Mouse (Mus musculus): Measurements from ENCODE around the gene Mrpl49.
A peak's percentile ranks its signal among the peaks of the same experiment; 100 is the strongest.

Gene Mrpl49

DNA sequence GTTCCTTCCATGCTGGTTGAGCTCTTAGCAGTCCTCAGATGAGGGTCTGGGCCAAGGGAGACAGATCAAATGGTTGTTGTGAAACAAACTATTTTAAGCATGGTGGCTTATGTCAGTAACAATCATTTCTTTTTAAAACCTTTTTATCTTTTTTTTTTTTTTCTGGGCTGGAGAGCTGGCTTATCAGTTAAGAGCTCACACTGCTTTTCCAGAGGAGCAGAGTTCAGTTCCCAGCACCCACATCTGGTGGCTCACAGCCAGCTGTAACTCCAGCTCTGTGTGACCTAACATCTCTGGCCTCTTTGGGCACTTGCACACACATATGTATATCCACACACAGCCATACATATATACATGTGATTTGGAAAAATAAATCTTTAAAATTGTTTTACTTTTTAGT lies 19.9 kb downstream of the Mrpl49 start:
- no peak for DNase-seq (ENCODE audit: low read depth, low spot score)

GRCm38 (mm10) chr19:6035966-6036585 lies 21.5 kb downstream of the Mrpl49 start:
- DNase-seq (ENCODE audit: low read depth, low spot score): no peak

- no peak for DNase-seq (ENCODE audit: low read depth, low spot score)
Observed at GRCm38 (mm10) chr19:6030520-6031280, 26.9 kb downstream of the Mrpl49 start.

DNA sequence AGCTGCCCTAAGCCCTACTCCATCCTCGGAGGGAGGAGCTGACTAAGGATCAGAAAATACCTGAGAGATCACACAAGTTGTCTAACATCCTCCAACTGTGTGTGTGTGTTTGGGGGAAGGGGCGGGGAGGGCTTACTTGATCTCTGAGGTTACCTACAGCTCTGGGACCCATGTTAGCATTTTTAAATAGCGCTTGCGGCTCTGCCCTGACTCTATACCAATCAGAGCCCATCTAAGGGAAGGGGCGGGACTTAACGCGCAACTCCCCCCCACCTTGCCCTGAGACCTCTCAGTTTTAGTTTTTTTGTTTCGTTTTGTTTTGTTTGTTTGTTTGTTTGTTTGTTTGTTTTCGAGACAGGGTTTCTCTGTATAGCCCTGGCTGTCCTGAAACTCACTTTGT lies 28.2 kb downstream of the Mrpl49 start:
- DNase-seq (ENCODE audit: low read depth, low spot score): no peak

- no peak for DNase-seq (ENCODE audit: low read depth, low spot score)
Observed at GRCm38 (mm10) chr19:6028991-6029390, 28.6 kb downstream of the Mrpl49 start.

- no peak for DNase-seq (ENCODE audit: low read depth, low spot score)
Observed at GRCm38 (mm10) chr19:6023930-6024329, 33.7 kb downstream of the Mrpl49 start.

DNA sequence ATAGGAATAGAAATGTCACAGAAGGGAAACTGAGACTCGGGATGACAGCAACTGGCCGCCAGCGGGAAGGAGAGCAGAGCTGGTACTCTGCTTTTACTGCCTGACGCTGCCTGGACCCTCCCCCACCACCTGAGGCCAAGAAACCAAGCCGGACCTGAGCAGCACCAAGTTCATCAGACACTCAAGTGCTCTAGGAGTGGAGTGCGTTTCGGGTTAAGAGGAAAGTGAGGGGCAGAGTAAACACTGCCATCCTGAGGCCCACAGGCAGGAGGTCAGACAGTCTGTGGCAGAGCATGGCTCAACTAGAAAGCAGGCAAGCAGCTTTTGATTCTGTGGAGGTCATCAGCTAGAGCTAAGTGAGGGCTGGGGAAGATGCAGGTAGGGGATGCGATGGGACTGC lies 34.5 kb downstream of the Mrpl49 start:
- no peak for DNase-seq (ENCODE audit: low read depth, low spot score)

- no peak for DNase-seq (ENCODE audit: low read depth, low spot score)
Observed at GRCm38 (mm10) chr19:6020276-6020675, 37.3 kb downstream of the Mrpl49 start.

DNA sequence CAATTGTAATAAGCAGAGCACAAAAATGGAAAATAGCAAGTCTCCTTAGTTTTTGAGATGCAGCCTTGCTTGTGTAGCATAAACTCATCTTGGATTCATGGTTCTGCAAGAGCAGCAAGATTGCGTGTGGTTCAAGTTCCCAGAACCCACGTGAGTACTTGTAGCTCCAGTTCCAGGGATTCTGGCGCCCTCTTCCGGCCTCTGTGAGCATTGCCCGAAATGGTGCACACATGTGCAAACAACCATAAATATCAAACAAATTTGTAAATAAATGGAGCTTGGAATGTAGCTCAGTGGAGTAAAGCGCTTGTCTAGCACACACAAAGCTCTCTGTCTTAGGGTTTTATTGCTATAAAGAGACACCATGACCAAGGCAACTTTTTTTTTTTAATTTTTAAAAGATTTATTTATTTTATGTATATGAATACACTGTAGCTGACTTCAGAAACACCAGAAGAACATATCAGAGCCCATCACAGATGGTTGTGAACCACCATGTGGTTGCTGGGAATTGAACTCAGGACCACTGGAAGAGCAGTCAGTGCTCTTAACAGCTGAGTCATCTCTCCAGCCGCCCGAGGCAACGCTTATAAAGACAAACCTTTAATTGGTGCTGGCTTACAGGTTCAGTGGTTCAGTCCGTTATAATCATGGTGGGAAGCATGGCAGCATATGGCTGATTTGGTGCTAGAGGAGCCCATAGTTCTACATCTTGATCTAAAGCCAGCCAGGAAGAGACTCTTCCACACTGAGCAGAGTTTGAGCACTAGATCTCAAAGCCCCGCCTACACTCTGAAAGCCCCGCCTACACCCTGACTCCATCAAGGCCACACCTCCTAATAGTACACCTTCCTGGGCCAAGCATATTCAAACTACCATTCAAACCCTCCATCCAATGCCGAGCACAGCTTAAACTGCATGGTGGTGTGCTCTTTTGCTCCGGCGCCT lies 39.2 kb downstream of the Mrpl49 start:
- peak; percentile 94 for DNase-seq (ENCODE audit: low read depth, low spot score)

GRCm38 (mm10) chr19:6016532-6016931 lies 41.1 kb downstream of the Mrpl49 start:
- peak; percentile 36 for DNase-seq (ENCODE audit: low read depth, low spot score)

GRCm38 (mm10) chr19:6015511-6016315 lies 41.9 kb downstream of the Mrpl49 start, which contains the start of gene Capn1:
Gene Capn1 (minus strand): TSS chr19:6015897.
- DNase-seq (ENCODE audit: low read depth, low spot score): peak; percentile 81

DNA sequence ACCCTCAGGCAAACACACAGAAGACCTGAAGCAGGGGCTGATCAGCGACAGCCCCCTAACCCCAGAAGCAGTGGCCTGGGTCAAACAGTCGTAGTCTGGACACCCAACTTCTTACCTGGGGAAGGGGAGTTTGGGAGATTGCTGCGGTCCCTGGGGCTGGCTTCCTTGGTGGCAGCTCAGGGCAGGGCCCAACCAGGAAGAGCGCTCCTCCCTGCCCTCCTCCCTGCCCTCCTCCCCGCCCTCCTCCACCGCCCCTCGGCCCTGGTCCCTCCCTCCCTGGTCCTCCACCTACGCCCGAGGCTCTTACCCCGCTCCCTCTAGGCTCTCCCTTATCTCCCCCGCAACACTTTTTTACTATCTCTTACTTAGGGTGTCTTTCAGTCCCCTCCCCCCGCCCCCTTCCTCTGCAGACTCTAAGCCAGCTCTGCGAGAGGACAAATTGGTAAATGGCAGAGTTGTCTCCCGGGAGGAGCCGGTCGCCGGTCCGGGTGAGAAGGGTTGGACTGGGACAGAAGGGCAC lies 42.5 kb downstream of the Mrpl49 start:
- peak; percentile 80 for DNase-seq (ENCODE audit: low read depth, low spot score)

GRCm38 (mm10) chr19:6013691-6014090 lies 43.9 kb downstream of the Mrpl49 start:
- no peak for DNase-seq (ENCODE audit: low read depth, low spot score)

DNA sequence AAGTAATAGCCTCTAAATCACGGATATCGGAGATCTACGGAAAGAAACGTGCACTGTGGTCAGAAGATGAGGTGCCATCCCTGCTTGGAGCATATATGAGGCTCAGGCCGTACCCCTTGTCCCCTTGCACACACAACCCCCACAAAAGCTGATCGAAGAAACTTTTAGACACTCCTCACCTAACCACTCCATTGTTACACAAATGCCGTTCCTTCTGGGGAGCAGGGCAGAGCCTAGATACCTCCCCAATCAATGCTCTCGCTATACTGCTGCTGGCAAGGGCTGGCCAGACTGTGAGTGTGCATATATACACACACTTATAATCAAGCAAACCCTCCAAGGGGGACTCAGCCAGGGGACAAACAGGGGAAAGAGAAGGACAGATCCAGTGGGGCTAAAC lies 48.4 kb downstream of the Mrpl49 start:
- DNase-seq (ENCODE audit: low read depth, low spot score): no peak

DNA sequence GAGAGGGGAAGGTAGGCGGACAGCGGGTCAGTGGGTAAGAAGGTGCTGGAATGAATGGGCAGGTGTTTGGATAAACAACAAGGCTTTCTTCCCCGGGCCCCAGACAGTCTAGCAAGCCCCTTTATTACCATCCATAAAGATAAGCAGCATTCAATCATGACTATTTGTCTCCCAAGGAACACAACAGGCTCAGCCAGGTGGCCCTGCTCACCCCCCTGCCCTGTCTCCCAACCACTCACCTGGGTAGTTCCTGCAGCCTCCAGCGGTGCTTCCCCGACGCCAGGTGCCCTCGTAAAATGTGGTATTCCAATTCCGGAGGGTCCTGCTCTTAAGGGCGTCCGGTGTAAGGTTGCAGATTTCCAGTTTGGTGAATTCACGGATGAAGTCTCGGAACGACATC lies 50.6 kb downstream of the Mrpl49 start:
- DNase-seq (ENCODE audit: low read depth, low spot score): no peak

DNA sequence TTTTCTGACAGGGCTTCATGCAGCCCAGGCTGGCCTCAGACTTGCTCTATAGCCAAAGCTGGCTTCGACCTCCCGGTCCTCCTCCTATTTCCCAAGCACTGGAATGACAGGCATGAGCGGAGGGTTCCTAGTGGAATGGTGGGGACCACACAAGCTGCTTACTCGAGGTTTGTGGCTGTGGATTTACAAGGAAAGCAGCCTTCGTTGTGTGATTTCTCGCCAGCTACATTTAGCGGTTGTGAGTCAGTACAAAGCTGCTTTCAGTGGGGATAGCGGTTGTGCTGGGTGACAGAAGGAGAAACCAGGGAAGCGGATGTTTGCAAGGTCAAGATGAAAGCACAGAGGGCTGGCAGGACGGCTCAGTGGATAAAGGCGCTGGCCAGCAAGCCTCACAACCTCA lies 52.0 kb downstream of the Mrpl49 start:
- DNase-seq (ENCODE audit: low read depth, low spot score): no peak

Data from CD4-positive, CD25-positive, alpha-beta regulatory T cell, adult 2 months (primary cell).